Mouse (Mus musculus) regulatory T cell (primary cell): ENCODE results near the gene Man1c1.

Experiments used
- in situ Hi-C: fragments of 300-600 bp; cut with MboI, MseI; formaldehyde crosslinking; loops from one replicate; pipeline ENCODE4 v1.15.1; 2025; ENCODE audit warnings: high pct_unique_total_duplicates

Man1c1 gene

DNA sequence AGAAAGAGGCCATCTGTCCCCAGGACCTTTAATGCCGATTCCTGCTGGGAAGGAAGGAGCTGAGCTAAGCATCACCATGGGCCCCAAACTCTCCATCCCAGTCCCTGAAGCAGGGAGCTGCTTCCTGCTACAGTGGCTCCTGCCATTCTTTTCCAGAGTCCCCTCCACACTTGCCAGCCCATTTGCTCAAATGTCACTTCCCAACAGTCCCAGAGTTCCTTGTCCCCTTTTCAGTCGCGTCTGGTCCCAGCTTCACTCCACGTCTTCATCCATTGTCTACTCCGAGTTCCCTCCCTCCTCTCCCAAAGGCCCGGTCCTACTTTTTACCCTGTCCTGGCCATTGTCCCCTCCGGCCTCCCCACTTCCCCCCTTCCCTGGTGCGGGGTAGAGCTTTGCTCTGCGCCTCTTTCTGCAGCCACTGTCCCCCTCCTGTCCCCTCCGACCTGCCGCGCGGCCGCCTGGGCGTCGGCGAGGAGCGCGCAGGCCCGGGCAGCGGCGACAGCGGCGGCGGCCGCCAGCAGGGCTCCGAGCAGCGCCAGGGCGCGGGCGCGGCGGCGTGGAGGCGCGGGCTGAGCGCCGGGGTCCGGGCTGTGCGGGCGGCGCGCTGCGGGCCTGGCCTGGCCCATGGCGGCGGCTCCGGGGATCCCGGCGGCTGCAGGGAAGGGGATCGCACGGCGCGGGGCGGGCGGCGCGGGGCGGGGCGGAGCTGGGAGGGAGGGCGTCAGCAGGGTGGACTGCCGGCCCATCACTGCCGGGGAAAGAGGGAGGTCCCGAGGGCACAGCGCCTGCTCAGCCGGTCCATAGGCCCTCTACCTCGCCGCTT is 152.4 kb downstream of the Man1c1 start, which contains the start of gene Selenon:
Gene Selenon (minus strand): TSS at position 673 of the 823 bp plus-strand sequence.
- in situ Hi-C loops: no loop called here

DNA sequence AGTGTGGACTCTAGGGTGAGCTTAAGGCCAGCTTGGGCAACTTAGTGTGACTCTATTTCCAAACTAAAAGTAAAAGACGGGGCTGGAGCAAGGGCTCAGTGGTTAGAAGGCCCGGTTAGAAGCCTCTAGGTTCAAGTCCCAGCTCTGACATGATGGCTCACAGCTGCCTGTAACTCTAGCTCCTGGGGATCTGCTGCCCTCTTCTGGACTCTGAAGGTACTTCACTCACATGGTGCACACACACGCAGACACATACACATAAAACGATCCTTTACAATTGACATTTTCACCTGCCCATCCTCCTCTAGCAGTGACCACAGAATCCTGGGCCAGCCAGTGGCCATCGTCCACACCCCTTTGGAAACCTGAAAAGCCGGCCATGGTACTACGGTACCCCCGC is 154.2 kb downstream of the Man1c1 start:
- in situ Hi-C loops: no loop called here

DNA sequence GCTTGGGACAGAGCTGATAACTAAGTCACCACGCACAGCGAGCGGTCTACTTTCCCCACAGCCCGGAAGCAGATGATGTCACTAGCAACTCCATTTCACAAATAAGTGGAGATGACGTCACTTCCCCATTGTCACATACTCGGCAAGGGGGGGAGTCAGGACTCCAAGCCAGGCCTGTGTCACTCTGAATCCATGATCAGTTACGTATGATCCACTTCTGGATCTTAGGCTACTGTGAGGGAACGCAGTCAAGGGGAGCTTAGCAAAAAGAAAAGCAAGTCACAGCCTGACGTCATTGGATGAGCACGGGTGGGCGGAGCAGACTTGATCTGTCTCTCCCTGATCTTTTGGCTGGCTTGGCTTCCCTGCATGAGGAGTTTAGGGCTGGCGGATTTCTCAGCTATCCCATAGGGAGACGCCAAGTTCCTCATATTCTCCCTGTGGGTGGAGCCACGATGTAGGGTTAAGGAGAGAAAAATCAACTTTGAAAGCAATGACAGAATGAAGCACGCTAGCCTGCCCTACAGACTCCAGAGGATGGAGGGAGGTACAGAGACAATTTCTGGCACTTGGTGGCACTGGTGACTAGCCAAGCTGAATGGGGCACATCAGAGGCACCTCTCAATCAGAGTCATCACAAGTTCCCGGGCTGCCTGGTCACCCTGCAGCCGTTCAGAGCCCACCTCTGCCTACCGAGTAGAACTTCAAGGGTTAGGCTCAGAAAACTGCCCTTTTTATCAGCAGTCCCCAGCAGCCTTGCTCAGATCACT is 155.7 kb downstream of the Man1c1 start:
- in situ Hi-C loops: no loop called here

DNA sequence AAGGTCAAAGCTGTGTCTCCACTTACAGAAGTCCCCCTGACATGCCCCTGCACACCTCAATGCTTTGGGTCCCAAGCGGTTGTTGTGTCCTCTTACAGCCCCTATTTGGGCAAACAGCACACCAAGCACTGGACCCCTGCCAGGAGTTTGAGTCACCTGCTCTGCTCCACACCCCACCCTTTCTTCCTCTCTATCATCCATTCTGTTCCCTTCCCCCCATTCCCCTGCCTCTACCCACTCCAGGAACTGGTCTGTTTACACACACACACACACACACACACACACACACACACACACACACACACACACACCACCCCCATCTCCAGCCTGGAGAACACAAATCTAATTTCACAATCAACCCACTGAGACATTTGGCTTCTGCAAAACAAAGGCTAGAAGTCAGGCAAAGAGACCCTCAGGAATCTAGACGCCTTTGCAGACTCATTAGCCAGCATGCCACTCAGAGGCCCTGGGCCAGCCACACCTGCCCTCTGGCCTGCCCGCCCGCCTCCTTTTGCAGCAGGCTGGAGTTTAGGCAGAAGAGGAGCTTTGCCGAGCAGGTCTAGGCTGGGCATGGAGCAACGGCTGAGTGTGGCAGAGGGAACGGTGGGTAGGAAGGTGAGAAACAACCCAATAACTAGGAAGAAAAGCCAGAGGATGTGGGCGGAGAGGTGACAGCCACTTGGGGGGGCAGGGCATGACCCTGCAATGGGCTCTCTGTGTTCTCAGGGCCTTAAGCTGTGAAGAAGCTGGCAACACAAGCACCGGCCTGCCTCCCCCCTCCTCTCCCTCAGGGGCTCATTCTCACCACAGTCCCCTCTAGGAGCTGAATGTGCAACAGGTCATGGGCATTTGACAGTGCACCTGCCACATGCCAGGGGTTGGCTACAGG is 157.0 kb downstream of the Man1c1 start:
- in situ Hi-C loops: no loop called here

DNA sequence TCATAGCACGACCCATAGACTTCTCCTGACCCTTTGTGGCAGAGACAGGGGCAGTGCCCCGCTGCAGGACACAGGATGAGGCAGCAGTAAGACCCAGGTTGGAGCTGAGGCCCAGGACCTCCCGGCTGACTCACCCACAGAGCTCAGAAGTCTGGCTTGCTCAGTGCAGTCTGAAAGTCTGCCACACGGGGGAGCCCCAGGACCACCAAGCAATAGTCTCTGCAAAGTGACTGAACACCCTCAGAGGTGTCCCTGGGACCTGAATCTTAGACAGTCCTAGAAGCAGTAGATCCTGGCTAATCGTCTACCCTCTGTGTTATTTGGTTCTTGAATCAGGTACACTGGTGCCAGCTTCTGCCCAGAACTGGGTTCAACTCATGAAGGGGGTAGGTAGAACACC is 160.8 kb downstream of the Man1c1 start:
- in situ Hi-C loops: loop anchor here (5.0 kb wide), 2 partner anchors 169 to 344 kb away; no protein-coding TSS in a partner anchor

DNA sequence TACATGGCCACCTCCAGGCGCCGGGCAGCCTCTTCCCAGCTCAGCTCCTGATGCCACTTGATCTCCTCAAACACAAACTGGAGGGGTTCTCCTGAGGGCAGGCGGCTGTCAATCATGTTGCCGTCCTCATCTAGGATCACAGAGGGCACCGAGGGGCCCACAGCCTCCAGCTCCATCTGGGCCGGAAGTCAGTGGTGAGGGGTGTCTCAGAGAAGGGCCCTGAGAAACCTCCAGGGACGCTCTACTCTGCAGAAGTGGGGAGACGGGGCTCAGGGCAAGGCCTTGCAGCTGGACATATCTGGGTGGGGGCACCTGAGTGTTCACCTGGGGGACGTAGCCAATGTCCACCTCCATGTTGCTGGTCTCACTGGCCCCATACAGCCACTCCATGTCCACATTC is 161.4 kb downstream of the Man1c1 start:
- in situ Hi-C loops: loop anchor here (5.0 kb wide), 2 partner anchors 170 to 345 kb away; no protein-coding TSS in a partner anchor

DNA sequence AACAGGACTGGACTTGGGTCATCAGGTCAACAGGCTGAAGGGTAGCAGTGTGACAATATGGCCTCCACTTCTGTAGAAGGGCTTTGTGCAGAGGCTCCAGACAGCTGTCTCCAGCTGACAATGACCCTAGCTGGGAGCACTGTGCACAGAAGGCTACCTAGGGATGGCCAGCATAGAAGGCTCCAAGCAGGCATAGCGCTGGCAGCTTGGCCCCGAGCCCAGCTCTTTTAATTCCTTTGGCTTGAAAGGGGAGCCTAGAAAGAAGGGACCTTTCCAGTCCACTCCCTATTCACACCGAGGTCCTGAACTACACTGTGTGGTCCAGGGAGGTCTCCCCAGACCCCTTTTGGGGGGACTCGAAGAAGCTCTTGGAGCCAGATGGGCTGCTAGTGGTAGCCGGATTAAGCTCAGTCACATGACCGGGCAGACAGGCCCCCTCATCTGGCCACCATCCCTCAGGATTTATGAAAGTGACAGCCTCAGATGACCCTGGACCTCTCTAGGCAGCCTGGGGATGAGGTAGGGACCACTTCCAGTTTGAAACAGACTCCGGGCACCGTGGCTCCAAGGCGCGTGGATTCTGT is 165.0 kb downstream of the Man1c1 start:
- in situ Hi-C loops: no loop called here

DNA sequence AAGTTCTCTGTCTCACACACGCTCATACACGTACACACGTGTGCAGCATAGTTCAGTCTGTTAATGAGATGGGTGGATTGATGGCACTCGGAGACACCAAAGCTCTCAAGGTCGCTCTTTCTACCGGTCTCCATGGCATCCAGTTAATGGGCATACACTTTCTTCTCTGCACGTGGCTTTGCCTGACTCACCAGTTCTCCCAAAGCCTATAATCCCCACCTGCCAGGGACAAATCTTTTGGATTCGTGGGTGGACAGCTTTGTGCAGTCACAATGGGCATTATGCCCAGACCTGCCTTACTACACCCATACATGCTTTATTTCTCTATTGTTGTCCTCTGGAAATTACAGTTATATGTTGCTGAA is 168.3 kb downstream of the Man1c1 start:
- in situ Hi-C loops: no loop called here

DNA sequence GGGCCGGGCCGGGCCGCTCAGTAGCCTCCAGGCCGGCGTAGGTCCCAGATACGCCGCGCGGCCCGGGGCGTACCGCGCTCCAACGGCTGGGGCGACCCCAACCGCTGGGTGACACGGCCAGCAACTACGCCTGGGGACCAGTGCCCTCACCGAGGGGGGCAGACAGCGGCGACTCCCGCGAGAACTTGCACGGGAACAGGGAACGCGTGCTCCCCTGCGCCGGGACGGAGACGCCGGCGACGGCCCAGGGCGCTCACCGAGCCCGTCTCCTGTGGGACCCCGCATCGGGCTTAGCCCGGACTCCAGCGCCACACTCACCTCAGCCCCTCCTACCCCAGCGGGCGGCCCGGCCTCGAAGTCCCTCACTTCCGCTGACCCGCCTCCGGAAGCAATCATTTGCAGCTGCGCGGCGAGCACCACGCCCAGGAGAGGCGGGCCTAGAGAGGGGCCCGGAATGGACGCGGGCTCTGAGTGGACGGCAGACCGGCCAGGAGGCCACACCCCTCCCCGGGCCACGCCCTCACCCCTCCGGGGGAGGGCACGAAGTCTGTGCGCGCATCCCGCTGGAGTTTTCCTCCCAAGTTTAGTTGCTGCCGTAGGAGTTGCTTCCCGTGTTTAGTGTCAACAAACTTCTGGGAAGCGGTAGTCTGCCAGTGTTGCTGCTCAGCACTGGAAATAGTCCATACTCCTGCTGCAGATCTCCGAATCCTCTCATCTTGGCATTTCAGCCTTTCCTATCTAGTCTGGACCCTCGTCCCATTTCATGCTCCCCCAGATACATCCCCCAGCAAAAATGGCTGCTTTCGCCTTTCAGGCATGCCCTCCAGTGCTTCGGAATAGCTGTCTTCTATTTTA is 168.9 kb downstream of the Man1c1 start, which contains the start of gene Mtfr1l:
Gene Mtfr1l (minus strand): TSS at position 456 of the 855 bp plus-strand sequence.
- in situ Hi-C loops: no loop called here

DNA sequence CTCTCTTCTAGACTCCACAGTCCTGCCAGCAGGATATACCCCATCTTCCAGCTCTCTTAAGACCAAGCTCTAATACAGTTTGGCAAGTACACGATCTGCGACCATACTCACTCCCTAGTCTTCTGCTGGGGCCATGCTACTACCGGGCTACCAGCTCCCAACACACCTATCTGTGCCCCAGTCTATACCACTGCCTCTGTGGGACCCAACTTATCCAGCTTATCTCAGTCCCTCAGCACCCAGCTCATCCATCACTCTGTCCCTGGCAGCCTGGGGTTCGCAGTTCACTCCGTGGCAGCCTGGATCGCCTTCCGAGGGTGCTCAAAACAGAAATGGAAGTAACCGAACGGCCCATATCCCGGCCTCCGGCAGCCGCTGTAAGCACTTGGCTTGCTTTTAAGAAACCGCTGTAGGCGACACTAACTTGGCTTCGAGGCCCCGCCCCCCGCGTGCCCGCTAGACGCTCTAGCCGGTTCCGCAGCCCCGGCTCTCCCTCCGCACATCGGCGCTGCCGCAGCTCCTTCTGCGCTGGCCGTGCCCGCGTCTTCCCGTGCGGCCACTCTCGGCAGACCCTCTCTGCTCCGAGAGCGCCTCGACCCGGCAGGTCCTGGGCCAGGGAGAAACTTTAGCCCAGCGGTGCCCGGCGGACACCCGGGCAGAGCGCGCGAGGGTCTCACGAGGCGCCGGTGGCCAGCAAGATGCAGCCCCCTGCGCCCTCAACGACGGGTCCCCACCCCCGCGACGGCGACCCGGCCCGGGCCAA is 169.8 kb downstream of the Man1c1 start:
- in situ Hi-C loops: no loop called here

DNA sequence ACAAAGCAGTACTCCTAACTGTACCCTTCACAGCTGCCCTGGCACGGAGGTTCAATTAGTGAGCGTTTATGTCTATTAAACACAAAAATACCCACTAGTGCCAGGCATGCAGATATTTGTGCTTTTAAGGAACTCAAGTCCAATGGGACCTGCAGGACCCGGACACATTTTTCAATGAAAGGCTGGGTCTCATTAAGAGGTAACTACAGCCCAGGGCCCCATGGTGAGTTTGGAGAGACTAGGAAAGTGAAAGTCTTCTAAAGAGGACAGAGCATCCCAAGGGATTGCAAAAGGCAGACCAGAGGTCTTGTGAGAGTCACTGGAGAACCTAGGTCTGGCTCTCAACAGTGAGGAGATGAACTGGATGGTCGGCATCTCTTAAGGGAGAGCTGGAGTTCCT is 170.7 kb downstream of the Man1c1 start:
- in situ Hi-C loops: no loop called here

DNA sequence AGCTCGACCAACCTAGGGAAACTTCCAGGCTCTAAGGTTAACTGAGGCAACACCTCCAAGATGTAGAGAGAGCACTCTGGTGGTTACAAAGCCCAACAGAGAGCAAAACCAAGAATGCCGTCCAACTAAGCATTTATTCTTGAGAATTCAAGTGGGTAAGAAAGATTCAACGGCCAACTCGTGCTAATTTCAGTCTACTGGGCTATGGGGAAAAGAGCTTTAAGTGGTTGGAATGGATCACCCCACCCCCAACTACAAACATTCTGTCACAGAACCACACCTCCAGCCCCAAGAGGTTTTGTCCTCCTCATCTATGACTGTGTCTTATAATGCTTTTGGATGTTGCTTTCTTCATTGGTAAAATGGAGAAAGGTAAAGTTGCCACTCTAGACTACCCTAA is 171.2 kb downstream of the Man1c1 start:
- in situ Hi-C loops: no loop called here

DNA sequence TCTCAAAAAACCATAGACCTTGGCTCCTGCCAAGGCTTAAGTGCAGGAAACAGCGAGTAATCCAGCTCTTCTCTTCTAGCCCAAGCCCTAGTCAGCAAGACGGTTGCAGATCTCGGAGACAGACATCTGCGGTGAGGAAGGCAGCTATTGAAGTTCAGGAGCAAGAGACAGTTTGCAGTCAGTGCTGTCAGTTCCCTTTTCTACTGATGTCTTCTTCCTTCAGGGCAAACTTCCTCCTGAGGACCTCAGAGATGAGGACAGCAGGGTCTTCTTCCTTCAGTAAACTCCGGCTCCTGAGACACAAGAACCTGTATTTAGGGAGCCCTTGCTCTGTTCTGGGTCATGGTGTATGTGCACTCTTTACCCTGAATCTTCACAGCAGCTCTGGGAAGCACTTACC is 177.9 kb downstream of the Man1c1 start:
- in situ Hi-C loops: no loop called here

DNA sequence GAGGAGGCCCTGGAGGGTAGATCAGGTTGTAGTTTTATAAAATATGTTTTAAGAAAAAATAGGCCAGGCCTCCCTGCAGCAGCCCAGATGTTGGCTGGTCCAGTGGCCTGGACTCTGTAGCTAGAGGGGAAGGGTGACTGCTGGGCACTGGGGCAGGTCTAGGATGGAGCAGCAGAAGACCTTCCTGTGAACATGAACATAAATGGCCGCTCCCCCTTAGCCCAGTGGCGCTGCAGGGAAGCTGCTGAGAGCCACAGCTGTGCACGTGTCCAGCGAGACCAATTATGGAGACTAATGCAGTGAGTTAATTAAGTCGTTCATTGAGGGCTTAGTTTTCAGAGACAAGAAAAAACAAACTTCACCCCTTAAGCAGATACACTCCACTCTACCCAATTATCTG is 178.3 kb downstream of the Man1c1 start:
- in situ Hi-C loops: no loop called here

DNA sequence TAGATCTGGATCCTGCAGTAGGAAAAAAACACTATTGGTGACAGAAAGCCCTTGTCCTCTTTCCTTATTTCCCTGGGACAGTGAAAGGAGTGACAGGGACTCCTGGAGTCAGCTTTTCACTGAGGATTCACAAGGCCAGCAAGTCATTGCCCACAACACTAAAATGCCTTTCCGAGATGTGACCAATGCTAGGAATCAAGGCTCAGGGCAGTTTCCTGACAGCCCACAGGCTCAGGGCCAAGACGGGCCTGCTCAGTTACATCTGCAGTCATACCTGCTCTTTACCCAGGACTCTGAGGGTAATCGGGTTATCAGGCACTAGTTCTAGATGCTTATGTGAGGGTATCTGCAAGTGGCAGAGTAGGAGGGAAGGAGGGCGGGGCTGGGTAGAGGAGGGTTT is 180.6 kb downstream of the Man1c1 start:
- in situ Hi-C loops: no loop called here

DNA sequence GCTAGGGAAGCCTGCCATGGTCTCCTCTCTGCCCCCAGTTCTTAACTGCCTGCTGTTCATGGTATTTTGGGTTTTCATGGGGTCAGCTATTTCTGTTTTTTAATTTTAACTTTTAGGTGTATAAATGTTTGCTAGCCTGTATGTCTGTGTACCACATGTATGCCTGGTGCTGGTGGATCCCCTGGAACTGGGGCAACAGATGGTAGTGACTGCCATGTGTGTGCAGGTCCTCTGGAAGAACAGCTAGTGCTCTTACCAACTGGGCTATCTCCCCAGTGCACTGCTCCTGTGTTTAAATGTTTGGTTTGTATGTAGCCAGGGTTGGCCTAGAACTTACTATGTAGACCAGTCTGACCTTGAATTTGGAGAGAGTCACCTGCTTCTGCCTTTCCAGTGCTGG is 184.8 kb downstream of the Man1c1 start:
- in situ Hi-C loops: no loop called here

DNA sequence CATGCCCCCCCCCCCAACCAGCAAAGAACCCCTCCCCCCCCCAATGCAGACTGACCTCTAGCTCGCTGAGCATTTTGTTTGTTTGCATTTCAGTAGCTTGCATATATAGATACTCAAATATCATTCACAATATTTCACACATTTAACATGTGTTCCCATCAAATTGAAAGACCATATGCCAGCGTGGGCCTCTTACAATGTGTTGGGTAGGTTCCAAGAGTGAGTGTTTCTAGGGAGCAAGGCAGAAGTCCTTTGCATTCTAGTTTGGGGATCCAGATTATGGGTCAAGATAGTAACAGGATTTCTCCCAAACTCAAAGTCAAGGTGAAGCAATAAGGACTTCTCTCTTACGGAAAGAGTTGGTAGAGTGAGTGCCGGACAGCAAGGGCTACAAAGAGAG is 185.5 kb downstream of the Man1c1 start:
- in situ Hi-C loops: no loop called here

DNA sequence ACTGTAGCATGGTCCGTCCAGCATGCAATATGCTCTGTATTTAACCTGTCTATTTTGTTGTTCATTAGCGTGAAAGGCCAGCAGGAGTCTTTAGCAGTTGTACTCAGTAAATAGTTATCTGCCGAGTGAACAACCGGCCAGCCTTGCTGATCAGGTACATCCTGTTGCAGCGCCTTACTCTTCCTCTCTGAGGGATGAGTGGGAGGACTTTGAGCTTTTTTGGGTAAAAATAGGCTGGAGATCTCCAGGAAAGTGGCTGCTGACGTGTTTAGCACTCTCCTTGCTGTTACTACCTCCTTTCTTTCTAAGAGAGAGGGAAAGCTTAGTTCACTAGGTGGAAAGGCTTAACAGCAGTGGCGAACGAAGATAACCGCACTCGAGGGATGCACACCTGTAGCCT is 186.4 kb downstream of the Man1c1 start:
- in situ Hi-C loops: no loop called here

DNA sequence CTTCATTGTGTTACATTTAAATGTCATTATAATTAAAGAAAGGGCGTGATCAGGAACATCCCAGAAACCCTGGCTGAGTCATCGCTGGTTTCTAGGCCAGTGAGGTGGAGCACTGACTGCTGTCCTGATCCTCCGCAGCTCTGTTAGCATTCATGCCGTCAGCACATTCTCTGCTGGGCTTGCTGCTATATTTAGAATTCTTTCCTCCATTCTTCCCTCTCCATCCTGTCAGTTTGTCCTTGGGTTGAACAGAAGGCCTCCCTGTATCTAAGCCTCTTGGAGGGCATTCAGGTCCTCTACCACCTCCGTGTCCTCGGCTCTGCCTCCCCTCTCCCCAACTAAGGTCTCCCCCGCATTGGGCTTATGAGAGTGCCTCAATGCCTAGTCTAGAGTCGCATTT is 187.1 kb downstream of the Man1c1 start:
- in situ Hi-C loops: no loop called here

DNA sequence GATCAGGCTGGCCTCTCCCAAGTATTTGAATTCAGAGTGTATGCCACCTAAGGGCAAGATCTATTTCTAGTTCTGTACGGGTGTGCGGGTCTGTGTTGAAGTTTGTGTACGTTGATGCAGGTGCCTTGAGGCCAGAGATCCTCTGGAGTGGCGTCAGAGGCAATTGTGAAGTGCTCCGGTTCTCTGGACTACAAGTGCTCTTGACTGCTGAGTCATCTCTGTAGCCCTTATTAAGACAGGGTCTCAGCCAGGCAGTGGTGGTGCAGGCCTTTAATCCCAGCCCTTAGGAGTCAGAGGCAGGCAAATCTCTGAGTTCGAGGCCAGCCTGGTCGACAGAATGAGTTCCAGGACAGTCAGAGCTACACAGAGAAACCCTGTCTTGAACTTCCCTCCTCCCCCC is 188.5 kb downstream of the Man1c1 start:
- in situ Hi-C loops: no loop called here
